Mouse (Mus musculus) megakaryocyte, embryonic 14.5 days (primary cell): ENCODE measurements around the gene Pak2.

Experiments
- FLI1 ChIP-seq: IDR thresholded peaks from 2 replicates; pipeline ENCODE4 v1.6.1; 2012; ENCODE audit warnings: low read length, inconsistent platforms, mixed read lengths
- GATA1 ChIP-seq: IDR thresholded peaks from 3 replicates; pipeline ENCODE4 v1.6.1; 2012; ENCODE audit warnings: mixed read lengths, low read length, inconsistent platforms, borderline replicate concordance

- TF ChIP-seq GATA1 (no peak), FLI1 (no peak)
Observed at GRCm38 (mm10) chr16:32124020-32124419, 44.9 kb upstream of the Pak2 start.
